Mouse (Mus musculus) right cerebral cortex, postnatal 25 days (tissue): ENCODE results near the gene Bcl9.

Experiments
- DNase-seq: peaks from one replicate; pipeline ENCODE4 v3.0.0; 2022

Gene Bcl9

GRCm38 (mm10) chr3:97230631-97231404, 66.9 kb downstream of the Bcl9 start:
- no peak for DNase-seq

DNA sequence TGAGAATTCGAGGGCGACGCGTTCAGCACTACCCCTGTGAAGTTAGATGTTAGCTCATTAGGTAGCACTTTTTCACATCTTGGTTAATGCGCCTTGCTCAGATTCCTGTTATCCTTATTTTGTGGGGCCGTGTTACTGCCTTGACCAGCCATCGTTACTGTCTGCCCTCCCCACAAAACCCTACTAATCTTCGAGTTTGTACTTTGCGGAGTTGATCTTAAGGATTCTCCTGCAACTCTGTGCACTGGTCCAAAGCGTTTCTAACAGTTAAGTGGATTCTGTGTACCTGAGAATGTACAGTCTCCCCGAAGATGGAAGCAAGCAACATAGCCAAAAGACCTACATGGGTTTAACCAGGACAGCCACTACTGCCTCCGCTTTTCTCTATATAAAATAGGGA, 69.3 kb downstream of the Bcl9 start:
- DNase-seq = no peak

DNA sequence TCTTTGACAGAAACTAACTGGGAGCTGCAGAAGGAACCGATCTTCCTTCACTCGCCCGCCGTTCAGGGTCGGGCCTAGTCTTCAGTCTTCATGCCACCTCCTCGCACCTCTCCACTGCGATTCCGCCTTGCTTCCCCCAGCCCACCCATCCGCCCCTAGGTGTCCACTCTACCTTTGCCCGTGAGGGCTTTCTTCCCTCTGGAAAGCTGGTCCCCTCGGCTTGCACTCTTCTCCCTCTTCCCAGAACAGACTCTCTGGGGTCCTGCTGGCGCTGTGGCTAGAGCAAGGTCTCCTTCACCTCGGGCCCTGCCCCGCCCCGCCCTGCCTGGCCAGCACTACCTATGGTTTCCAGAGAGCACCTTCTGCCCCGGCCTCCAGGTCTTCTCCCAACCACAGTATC, 69.7 kb downstream of the Bcl9 start:
- DNase-seq = no peak

GRCm38 (mm10) chr3:97227259-97228005, 70.3 kb downstream of the Bcl9 start:
- DNase-seq = peak; percentile 91

GRCm38 (mm10) chr3:97226719-97227118, 71.0 kb downstream of the Bcl9 start:
- DNase-seq = no peak

GRCm38 (mm10) chr3:97225231-97225630, 72.5 kb downstream of the Bcl9 start:
- DNase-seq = no peak

DNA sequence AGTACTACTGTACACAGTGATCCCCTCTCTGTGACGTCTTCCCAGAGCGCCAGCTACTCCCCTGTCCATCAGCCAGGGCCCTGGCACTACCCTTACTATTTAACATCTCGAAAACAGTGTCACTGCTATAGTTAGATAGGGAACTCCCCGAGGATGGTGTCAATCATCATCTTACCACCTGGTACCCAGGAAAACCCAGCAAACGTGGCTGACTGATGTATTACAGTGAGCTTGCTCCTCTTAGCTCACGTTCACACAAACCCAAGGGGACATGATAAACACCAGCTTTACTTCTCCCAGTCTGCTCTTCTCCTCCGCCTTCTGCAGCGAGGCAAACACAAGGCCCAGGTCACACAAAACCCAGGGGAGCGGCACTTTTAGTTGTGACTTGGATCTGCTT, 74.5 kb downstream of the Bcl9 start:
- DNase-seq = no peak

DNA sequence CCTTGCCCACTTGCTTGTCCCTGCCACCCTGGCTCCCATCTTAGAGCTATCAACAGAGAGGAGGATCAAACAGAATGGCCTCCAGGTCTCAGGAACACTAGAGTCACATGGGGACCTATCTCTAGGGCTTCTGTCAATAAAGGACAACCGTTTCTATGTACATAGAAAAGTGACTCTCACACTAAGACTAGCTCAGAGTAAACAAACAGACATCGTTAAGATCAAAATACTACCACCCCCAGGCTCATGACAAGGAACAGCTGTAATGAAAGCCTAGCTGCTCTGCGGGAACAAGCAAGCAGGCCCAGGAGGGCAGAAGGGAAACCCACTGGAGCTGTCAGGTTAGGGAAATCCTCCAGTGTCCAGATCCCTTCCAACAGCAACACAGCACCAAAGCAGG, 82.2 kb downstream of the Bcl9 start:
- DNase-seq = no peak

- no peak for DNase-seq
These were observed 83.3 kb downstream of the Bcl9 start for GRCm38 (mm10) chr3:97214439-97214838.

- DNase-seq = no peak
These were observed 83.8 kb downstream of the Bcl9 start for GRCm38 (mm10) chr3:97213871-97214270.

DNA sequence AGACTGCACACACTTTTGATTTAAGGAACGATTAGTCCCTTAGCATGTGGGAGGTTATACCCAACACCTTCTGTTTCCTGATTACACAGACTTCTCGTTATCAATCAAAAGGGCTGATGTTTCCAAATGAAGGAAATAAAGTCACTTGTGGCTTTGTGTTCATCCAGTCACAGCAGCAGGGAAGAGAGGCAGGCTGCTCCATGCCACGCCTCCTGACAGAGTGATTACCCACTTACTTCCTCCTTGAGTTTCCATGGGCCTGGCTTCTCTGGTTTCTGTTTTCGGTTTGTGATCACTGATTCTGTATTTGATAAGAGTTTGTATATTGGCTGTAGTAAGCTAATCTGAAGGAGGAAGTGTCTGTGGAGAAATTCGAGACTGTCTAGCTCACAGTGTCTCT, 86.5 kb downstream of the Bcl9 start:
- no peak for DNase-seq

DNA sequence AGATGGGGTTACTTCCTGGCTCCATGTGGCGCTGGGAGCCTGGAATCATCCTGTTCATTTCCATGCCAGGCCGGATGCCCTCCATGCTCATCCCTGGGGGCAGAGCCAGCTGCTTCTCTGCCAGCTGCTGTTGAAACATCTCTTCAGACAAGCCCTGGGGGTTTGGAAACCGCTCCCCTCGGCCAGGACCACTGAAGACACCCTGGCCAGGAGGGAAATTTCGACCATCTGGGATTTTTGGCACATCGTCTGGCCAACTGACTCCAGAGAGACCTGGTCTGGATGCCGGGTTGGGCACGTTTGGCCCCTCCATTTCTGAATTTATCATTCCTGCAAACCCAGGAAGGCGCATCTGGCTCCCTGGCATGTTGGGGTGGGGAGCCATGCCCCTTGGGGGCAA, 88.4 kb downstream of the Bcl9 start:
- no peak for DNase-seq

DNA sequence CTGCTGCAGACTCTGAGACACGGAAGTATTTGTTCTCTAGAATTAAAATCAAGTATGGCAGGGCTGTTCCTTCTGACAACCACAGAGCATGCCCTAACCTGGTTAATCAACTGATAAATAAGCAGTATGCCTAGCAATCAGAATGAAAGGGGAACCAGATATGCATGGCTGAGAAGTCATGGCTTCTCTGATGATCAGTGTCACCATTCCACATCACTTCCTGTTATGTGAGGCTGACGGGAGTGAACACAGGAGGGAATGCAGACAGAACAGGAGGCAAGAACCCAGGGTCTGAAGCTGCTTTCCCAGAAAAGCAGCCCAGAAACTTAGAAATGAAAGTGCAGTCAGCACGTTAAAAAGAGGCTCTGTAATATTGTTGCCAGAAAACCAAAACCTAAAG, 91.2 kb downstream of the Bcl9 start:
- no peak for DNase-seq

- DNase-seq = no peak
These were observed 93.8 kb downstream of the Bcl9 start for GRCm38 (mm10) chr3:97203880-97204279.

DNA sequence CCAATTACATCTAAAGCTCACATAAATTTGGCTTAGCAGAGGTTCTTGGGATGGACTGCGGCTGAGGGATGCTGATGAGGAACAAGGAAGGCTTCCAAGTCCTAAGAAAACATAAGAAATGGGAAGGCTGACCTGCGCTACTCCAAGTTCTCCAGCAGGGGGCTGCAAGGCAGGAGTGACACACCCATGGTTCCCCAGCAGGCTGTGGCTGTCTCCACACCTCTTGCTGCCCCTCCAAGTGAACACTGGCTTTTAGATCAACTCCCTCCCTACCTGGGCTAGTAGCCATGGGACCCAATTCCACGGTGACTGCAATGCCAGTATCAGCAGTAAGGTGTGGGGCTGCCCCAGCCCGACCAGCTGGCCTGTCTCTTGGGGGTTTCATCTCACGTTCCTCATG, 95.8 kb downstream of the Bcl9 start:
- peak; percentile 29 for DNase-seq

DNA sequence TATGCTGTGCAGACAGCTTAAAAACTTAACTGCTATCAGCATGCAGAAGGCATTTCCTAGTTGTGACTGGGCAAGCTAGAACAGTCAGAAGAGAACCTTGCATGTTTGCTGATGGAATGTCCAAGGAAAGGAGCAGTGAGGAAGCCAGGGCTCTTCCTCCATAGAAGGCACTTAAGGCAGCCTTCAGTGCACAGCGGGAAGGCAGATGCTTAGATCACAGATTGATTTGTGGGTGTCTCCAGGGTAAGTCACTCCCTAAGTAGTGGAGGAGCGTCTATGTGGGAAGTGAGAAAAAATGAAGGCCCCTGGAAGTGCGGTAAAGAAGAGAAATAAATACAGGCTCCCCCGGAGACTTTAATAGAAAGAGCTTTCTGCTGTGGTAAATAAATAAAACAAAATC, 98.5 kb downstream of the Bcl9 start:
- no peak for DNase-seq

DNA sequence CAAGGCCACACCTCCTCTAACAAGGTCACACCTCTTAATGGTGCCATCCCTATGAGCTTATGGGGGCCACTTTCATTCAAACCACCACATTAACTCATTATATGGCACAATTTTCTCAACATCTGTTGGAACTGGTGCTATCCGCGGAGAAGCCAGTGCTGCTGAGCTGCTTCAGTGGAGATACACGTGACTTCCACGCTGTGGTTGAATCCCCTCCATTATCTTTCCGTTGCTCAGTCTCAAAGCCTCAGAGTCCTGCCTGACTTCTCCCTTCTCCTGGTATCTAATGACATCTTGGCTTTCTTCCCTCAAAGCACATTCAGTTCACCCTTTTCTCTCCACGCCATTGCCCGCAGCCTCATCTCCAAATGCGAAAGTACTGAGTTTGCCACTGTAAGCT, 101.1 kb downstream of the Bcl9 start:
- DNase-seq = no peak

DNA sequence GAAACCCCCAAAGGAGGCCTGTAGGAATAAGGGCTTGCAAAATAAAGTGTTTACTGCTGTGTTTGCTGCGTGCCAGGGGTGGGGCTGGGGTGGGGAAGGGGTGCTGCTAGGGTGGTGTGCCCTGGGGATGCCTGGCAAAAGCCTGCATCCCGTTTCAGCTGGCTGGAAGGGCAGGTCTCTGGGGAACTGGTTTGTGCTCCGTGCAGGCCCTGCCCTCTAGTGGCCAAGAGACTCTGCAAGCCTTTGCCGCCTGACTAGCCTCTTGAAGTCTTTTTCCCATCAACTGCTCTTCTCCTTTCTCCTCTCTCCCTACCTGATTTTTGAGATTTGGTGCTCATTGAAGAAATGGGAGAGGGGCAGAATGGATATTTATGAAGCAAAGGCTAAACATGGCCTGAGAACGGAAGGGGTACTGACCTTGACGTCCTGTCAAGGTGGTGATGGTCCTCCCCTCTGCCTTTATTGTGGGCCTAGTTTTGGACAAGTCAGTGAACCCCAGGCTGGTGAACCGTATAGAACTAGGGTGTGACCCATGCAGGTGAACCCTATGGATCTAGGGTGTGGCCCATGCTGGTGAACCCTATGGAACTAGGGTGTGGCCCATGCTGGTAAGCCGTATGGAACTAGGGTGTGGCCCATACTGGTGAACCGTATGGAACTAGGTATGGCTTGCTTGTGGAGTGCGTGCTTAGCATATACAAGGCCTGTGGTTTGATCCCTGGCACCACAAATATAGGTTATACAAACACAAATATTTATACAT, 112.4 kb downstream of the Bcl9 start:
- DNase-seq = peak; percentile 55

- no peak for DNase-seq
These were observed 113.9 kb downstream of the Bcl9 start for GRCm38 (mm10) chr3:97183810-97184209.

- no peak for DNase-seq
These were observed 117.2 kb downstream of the Bcl9 start for GRCm38 (mm10) chr3:97180527-97180926.

GRCm38 (mm10) chr3:97178885-97179284, 118.8 kb downstream of the Bcl9 start:
- no peak for DNase-seq

- no peak for DNase-seq
These were observed 125.1 kb downstream of the Bcl9 start for GRCm38 (mm10) chr3:97172632-97173031.

- DNase-seq = no peak
These were observed 125.5 kb downstream of the Bcl9 start for GRCm38 (mm10) chr3:97172231-97172630.

- no peak for DNase-seq
These were observed 126.2 kb downstream of the Bcl9 start for GRCm38 (mm10) chr3:97171531-97171930.
